Mouse (Mus musculus): ENCODE data around the gene Sc5d. TPM values are rescaled to one million over a fixed set of nuclear protein-coding genes. Genes with fewer than 3 reads are reported as not detected.
A peak's percentile ranks its signal among the peaks of the same experiment; 100 is the strongest.

Sc5d gene
- polyA plus RNA-seq, 1 experiment from 2014 or later: 90.9 TPM

DNA sequence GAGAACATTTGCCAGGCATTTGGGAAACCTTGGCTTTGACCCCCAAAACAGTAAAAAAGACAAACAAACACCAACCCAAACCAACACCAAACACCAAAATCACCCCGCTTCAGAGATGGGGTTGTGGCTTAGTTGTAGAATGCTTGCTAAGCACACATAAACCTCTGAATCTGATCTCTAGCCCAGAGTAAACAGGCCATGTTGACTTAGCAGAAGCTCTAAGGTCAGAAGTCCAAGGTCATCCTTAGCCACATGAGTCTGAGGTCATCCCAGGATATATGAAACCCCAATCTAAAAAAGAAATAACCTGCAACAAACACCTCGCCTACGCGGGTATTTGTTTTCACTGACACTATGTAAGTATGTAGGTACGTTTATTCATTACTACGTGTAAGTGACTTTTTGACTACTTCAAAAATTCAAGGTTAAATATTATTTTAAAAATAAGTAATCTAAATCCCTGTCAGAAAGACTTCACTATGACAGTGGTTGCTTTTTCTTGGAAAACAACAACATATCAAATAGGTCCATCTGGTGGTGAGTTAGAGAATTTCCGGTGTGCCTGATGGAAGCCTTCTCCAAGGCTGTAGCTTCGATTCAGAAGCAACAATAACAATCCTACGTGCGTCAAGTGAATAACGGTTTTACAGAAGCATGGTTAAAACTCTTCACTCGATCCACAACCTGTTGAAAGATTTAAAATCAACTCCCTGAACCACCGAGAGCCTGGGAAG, 11.1 kb upstream of the Sc5d start:
- Histone ChIP-seq H3K4me2 (replicated peaks) (no peak overlapping the region), H3K27me3 (replicated peaks) (no peaks in the 10 kb centered on the region), H3K9me3 (no peaks in the 10 kb centered on the region), H3K9ac (no peak overlapping the region), H3K27ac (no peak overlapping the region), H3K36me3 (no peaks in the 10 kb centered on the region), H3K4me1 (replicated peaks) (no peaks in the 10 kb centered on the region), H3K4me3 (replicated peaks) (no peak overlapping the region)
- ATAC-seq: no peak; the same call in 1 of the 2 replicates
- 48% methylated on average over 13 of the region's 13 CpGs for WGBS

GRCm38 (mm10) chr9:42273682-42274296, 9.7 kb upstream of the Sc5d start:
- WGBS: 85% methylated on average over 6 of the region's 6 CpGs
- H3K27ac ChIP-seq: no peak overlapping the region
- no peak overlapping the region for H3K4me2 ChIP-seq (replicated peaks)
- no peaks in the 10 kb centered on the region for H3K27me3 ChIP-seq (replicated peaks)
- H3K9me3 ChIP-seq: no peaks in the 10 kb centered on the region
- no peaks in the 10 kb centered on the region for H3K4me1 ChIP-seq (replicated peaks)
- H3K36me3 ChIP-seq: no peaks in the 10 kb centered on the region
- H3K4me3 ChIP-seq (replicated peaks): no peak overlapping the region
- ATAC-seq: no peak
- no peak overlapping the region for H3K9ac ChIP-seq

DNA sequence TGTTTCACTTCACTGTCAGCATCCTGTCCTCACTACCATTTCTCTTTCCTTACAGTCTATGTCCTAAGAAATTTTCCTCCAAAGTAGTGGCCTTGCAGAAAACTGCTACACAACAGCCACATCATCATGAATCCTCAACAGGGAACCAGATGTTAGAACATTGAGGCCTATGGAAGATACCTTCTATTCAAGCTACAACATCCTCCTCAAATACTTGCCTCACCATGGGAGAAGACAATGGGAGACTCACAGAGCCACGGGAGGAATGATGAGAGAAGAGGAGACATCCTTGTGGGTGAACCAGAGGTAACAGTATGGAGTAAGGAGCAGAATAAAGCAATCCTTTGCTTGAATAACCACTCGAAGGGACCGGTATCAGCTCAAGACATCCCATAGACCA, 9.1 kb upstream of the Sc5d start:
- H3K4me1 ChIP-seq (replicated peaks): no peaks in the 10 kb centered on the region
- 90% methylated on average over 3 of the region's 3 CpGs for WGBS
- no peak overlapping the region for H3K4me3 ChIP-seq (replicated peaks)
- no peak overlapping the region for H3K4me2 ChIP-seq (replicated peaks)
- no peaks in the 10 kb centered on the region for H3K27me3 ChIP-seq (replicated peaks)
- no peaks in the 10 kb centered on the region for H3K36me3 ChIP-seq
- ATAC-seq: no peak
- H3K9me3 ChIP-seq: no peaks in the 10 kb centered on the region
- no peak overlapping the region for H3K27ac ChIP-seq
- H3K9ac ChIP-seq: no peak overlapping the region

- Histone ChIP-seq H3K36me3 (no peaks in the 10 kb centered on the region), H3K4me3 (replicated peaks) (no peak overlapping the region), H3K9me3 (no peaks in the 10 kb centered on the region), H3K27me3 (replicated peaks) (no peaks in the 10 kb centered on the region), H3K9ac (no peak overlapping the region), H3K4me1 (replicated peaks) (no peaks in the 10 kb centered on the region), H3K27ac (no peak overlapping the region), H3K4me2 (replicated peaks) (no peak overlapping the region)
- no peak for ATAC-seq
- 44% methylated on average over 4 of the region's 4 CpGs for WGBS
Observed at GRCm38 (mm10) chr9:42272690-42273089, 8.6 kb upstream of the Sc5d start.

GRCm38 (mm10) chr9:42271456-42271855, 7.4 kb upstream of the Sc5d start:
- Histone ChIP-seq H3K4me2 (replicated peaks) (no peak overlapping the region), H3K9me3 (no peaks in the 10 kb centered on the region), H3K27me3 (replicated peaks) (no peaks in the 10 kb centered on the region), H3K4me1 (replicated peaks) (no peaks in the 10 kb centered on the region), H3K4me3 (replicated peaks) (no peak overlapping the region), H3K36me3 (no peaks in the 10 kb centered on the region), H3K27ac (no peak overlapping the region), H3K9ac (no peak overlapping the region)
- 74% methylated on average over 5 of the region's 5 CpGs for WGBS
- no peak for ATAC-seq

DNA sequence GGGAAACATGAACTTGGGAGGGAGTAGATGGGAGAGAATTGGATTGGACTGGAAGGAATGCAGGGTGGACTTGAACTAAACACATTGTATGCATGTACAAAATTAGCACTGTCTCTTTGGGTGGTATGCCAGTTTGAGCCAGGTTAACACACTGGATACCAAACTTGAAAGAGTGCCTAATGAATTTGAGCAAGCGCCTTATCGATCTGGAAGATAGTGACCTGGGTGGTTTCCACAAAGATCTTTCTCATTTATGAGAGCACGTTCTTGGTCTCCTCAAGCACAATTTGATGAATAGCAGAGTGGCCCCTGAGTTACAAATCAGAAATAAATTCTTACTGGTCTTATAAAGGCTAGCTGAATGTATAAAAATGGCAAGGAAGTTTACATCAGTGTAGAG, 6.6 kb upstream of the Sc5d start:
- Histone ChIP-seq H3K4me2 (replicated peaks) (no peak overlapping the region), H3K27me3 (replicated peaks) (no peaks in the 10 kb centered on the region), H3K27ac (no peak overlapping the region), H3K36me3 (no peaks in the 10 kb centered on the region), H3K4me3 (replicated peaks) (no peak overlapping the region), H3K9me3 (no peaks in the 10 kb centered on the region), H3K9ac (no peak overlapping the region), H3K4me1 (replicated peaks) (no peaks in the 10 kb centered on the region)
- no peak for ATAC-seq
- 92% methylated on average over 3 of the region's 3 CpGs for WGBS

DNA sequence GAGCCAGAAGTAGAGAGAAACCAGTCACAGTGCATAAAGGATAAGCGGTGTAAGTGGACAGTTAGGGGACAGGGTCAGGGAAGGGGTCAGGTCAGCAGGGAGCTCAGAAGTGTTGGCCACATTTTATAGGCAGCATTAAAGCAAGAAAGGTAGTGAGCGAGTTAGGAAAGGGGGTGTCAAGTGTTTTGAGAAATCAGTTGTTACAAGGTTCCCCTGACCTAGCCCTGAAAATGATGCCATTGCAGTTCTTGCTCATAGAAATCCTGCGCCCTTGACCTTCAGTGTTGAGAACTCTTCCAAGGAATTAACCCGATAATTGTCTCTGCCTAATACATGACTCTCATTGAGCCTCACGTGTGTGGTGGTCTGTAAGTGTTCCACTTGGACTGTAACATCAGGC, 6.0 kb upstream of the Sc5d start:
- Histone ChIP-seq H3K9ac (no peak overlapping the region), H3K27me3 (replicated peaks) (no peaks in the 10 kb centered on the region), H3K9me3 (no peaks in the 10 kb centered on the region), H3K4me3 (replicated peaks) (no peak overlapping the region), H3K4me2 (replicated peaks) (no peak overlapping the region), H3K4me1 (replicated peaks) (no peaks in the 10 kb centered on the region), H3K27ac (no peak overlapping the region), H3K36me3 (no peaks in the 10 kb centered on the region)
- ATAC-seq: no peak
- 88% methylated on average over 5 of the region's 5 CpGs for WGBS

DNA sequence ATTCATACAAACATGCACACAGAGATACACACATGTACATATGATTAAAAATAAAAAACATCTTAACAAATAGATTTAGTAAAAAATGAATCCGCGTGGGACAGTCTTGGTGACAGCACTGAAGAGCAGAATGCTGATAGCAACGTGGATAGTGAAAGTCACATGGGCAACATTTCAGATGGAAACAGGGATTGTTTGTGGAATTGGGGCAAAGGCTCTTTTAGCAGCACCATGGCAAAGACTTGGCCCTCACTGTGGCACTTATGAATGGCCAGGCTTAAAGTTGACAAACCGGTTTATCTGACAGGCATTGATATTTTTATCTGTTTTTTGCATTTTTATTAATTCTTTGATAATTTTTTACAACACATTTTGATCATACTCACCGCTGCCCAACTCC, 4.3 kb upstream of the Sc5d start:
- Histone ChIP-seq H3K27ac (no peak overlapping the region), H3K9me3 (no peaks in the 10 kb centered on the region), H3K9ac (no peak overlapping the region), H3K27me3 (replicated peaks) (no peaks in the 10 kb centered on the region), H3K36me3 (no peaks in the 10 kb centered on the region), H3K4me2 (replicated peaks) (no peak overlapping the region), H3K4me3 (replicated peaks) (no peak overlapping the region), H3K4me1 (replicated peaks) (no peaks in the 10 kb centered on the region)
- ATAC-seq: no peak
- 66% methylated on average over 5 of the region's 5 CpGs for WGBS

DNA sequence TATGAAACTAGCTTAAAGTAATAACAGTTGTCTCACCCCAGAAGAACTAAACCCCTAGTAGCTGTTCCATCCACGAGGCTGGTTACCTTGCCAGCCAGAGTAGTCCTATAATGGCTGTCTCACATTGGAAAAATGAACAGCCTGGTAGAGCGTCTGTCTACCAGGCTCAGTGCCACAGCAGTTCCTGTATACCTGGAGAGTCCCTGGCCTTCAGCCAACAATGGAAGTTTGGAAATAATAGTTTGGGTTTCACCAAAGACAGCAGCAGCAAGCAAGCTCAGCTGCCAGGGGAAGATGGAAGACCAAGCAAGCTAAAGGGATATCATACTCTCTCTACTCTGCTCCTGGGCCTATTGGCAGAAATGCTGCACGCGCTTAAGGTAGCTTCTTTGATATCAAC, 1.3 kb upstream of the Sc5d start:
- Histone ChIP-seq H3K27ac (no peak overlapping the region), H3K4me1 (replicated peaks) (0 out of 2 replicates have a peak, but pooled peaks cover 7% of the 10 kb centered on the region), H3K9ac (no peak overlapping the region), H3K27me3 (replicated peaks) (no peaks in the 10 kb centered on the region), H3K4me2 (replicated peaks) (no peak overlapping the region), H3K9me3 (no peaks in the 10 kb centered on the region), H3K36me3 (no peaks in the 10 kb centered on the region), H3K4me3 (replicated peaks) (no peak overlapping the region)
- ATAC-seq: no peak
- WGBS: 86% methylated on average over 4 of the region's 4 CpGs

DNA sequence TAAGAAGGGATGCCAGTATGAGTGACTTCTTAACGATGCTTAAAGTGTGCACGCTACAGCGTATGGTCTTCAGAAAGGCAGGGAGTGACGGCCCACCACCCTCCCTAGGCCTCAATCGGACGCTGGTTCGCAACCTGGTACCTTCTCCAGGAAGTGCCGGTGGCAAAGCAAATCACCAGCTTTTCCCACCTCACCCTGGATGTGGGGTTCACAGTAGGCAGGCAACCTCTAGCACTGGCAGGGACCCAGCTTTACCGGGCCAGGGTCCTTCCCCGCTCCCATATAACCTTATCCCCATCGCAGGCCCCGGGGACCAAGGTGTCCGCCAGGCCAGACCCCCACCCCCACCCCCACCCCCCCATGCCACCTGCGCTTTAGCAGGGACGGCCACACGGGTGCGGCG, 346 bp downstream of the Sc5d start:
- Histone ChIP-seq H3K27me3 (replicated peaks) (no peaks in the 10 kb centered on the region), H3K4me2 (replicated peaks) (peak overlapping the region; percentile 78), H3K9me3 (no peaks in the 10 kb centered on the region), H3K9ac (peak overlapping the region; percentile 81), H3K4me3 (replicated peaks) (peak overlapping the region; percentile 74), H3K27ac (peak overlapping the region; percentile 56; the same call in 1 of the 2 replicates), H3K4me1 (replicated peaks) (0 out of 2 replicates have a peak, but pooled peaks cover 7% of the 10 kb centered on the region), H3K36me3 (0 out of 2 replicates have a peak, but pooled peaks cover 4% of the 10 kb centered on the region)
- 2% methylated on average over 18 of the region's 18 CpGs for WGBS
- peak; percentile 54 for ATAC-seq

DNA sequence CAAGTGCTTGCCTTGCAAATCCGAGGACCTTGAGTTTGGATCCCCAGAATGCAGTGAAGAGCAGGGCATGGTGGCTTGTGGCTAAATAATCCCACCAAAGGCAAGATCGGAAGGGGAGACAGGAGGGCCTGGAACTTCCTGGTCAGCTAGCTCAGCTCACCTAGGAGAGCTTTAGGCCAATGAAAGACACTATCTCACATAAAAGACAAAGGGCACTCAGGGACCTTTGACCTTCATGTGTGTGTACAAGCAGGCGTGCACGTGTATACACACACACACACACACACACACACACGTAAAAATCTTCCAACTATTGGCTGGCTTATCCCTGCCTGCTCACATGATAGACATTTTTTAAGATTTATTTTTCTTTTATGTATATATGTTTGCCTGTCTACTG, 3.6 kb downstream of the Sc5d start:
- 0 out of 2 replicates have a peak, but pooled peaks cover 7% of the 10 kb centered on the region for H3K4me1 ChIP-seq (replicated peaks)
- ATAC-seq: no peak
- H3K9ac ChIP-seq: no peak overlapping the region
- H3K4me3 ChIP-seq (replicated peaks): no peak overlapping the region
- no peaks in the 10 kb centered on the region for H3K9me3 ChIP-seq
- WGBS: 78% methylated on average over 5 of the region's 5 CpGs
- no peaks in the 10 kb centered on the region for H3K27me3 ChIP-seq (replicated peaks)
- H3K36me3 ChIP-seq: peaks cover 28% of the 10 kb centered on the region
- H3K27ac ChIP-seq: no peak overlapping the region
- H3K4me2 ChIP-seq (replicated peaks): no peak overlapping the region

- WGBS: 64% methylated on average over 6 of the region's 6 CpGs
- peak; percentile 91 for ATAC-seq
- H3K27ac ChIP-seq: no peak overlapping the region
- no peak overlapping the region for H3K4me3 ChIP-seq (replicated peaks)
- no peak overlapping the region for H3K4me2 ChIP-seq (replicated peaks)
- H3K4me1 ChIP-seq (replicated peaks): 0 out of 2 replicates have a peak, but pooled peaks cover 3% of the 10 kb centered on the region
- H3K36me3 ChIP-seq: no peaks in the 10 kb centered on the region
- H3K9me3 ChIP-seq: no peaks in the 10 kb centered on the region
- no peak overlapping the region for H3K9ac ChIP-seq
- no peaks in the 10 kb centered on the region for H3K27me3 ChIP-seq (replicated peaks)
Observed at GRCm38 (mm10) chr9:42249112-42249511, 14.9 kb downstream of the Sc5d start.

DNA sequence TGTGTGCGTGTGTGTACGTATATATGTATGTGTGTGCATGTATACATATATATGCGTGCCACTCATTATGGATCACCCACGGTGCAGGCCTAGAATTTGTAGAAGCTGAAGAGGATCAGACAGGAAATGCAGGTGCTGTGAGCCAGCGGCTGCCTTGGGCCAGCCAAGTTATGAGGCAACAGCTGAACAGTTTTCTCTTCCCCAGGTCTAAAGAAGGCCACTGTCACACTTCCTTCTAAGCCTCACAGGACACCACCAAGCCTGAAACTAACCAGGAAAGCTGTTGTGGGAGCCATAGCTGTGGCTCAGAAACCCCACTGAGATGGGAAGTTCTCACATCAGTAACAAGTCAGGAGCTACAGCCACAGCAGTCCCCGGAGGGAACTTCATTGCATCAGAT, 17.4 kb downstream of the Sc5d start:
- Histone ChIP-seq H3K27me3 (replicated peaks) (no peaks in the 10 kb centered on the region; the same call in 1 of the 2 replicates), H3K27ac (no peak overlapping the region), H3K9ac (no peak overlapping the region), H3K36me3 (no peaks in the 10 kb centered on the region), H3K4me3 (replicated peaks) (no peak overlapping the region), H3K4me1 (replicated peaks) (0 out of 2 replicates have a peak, but pooled peaks cover 3% of the 10 kb centered on the region), H3K4me2 (replicated peaks) (no peak overlapping the region), H3K9me3 (no peaks in the 10 kb centered on the region)
- no peak for ATAC-seq
- 80% methylated on average over 6 of the region's 6 CpGs for WGBS
